Mouse (Mus musculus) adrenal gland (tissue): ENCODE results near the gene Nfkbib.

ENCODE experiments used
- intact Hi-C: fragments of 180-260 bp; cut with DNase I; formaldehyde crosslinking; loops from one replicate; pipeline ENCODE4 v1.15.1; 2025

The Nfkbib gene

DNA sequence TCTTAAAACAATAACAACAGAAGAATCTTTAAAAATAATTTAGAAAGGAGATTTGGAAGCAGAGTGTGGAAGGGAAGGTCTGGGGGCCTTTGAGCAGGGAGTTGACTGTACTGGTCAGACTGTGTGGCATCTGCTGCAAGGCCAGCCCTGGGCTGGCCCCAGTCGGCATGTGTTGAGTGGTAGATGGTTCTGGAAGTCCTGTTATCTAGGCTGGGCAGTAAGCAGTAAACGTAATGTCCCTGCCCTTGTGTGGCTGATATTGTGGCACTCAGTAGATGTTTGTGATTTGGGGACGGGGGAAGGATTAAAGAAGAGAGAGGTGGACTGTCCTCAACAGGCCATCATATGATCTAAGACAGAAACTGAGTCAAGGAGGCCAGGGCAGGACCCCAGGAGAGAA, 3.0 kb upstream of the Nfkbib start:
- intact Hi-C loops = no loop called here

- intact Hi-C loops = no loop called here
Observed at GRCm38 (mm10) chr7:28769414-28769958, 2.2 kb upstream of the Nfkbib start.

DNA sequence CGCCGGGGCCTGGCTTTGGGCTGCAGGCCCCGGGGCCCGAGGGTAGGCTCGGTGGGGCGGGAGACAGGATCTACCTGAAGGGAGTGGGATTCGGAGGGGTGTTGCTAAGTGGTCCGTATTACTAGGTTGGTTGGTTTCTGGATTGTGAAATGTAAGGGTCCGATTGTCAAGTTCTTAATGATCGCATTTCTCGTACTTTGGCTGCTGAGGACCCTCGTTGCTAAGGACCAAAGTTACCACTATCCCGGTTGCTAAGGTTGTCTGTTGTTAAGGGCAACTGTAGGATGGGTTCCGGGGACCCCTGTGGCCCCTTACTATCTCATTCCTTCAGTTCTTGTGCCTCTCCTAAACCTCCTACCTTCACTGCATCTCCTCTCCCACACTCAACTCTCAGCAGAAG, 402 bp downstream of the Nfkbib start:
- intact Hi-C loops = no loop called here

DNA sequence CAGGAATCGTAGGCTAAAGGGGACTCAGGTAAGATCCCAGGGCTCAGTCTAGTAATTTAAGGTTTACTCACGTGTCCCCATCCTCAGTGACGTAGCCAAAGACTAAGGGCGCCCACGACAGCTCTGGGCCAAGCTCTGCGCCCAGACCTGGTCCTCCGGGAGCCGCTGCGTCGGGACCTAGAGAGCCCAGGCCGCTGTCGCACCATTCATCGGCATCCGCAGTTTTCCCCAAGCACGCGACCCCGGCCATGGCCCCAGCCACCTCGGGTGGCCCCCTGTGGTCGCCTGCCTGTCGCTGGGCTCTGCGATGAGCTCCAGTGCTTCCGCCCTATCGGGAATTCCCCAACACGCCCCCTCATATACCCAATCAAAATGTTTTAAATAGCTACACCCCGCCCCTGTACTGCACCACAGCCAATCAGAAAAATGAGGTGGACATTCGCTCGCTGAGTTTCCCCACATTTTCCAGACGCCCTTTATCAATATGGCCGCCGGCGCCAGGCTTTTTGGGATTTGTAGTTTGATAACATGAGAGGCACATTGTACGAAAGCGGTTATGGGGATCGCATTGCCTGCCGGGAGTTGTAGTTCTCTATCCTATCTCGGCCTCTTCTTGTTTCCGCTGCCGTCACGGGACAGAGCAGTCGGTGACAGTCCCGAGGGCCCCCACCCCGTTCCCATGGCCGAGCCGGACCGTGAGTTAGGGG, 986 bp downstream of the Nfkbib start, which contains the start of gene Sirt2:
Gene Sirt2 (plus strand): TSS at position 563 of the 707 bp plus-strand sequence.
- intact Hi-C loops = no loop called here

- intact Hi-C loops = no loop called here
Observed at GRCm38 (mm10) chr7:28765211-28765610, 2.1 kb downstream of the Nfkbib start.

GRCm38 (mm10) chr7:28761907-28762306, 5.4 kb downstream of the Nfkbib start:
- intact Hi-C loops = no loop called here

GRCm38 (mm10) chr7:28758623-28759022, 8.7 kb downstream of the Nfkbib start:
- intact Hi-C loops = no loop called here

- intact Hi-C loops = no loop called here
Observed at GRCm38 (mm10) chr7:28756079-28756478, 11.2 kb downstream of the Nfkbib start, which contains the start of gene Ccer2. Gene Ccer2 (plus strand): TSS chr7:28756174.

- intact Hi-C loops = no loop called here
Observed at GRCm38 (mm10) chr7:28749935-28750334, 17.4 kb downstream of the Nfkbib start.

- intact Hi-C loops = no loop called here
Observed at GRCm38 (mm10) chr7:28741709-28742438, 25.4 kb downstream of the Nfkbib start, which contains the start of the genes Mrps12 and Sars2. Gene Mrps12 (minus strand): TSS chr7:28741820. Gene Sars2 (plus strand): TSS chr7:28741992.

DNA sequence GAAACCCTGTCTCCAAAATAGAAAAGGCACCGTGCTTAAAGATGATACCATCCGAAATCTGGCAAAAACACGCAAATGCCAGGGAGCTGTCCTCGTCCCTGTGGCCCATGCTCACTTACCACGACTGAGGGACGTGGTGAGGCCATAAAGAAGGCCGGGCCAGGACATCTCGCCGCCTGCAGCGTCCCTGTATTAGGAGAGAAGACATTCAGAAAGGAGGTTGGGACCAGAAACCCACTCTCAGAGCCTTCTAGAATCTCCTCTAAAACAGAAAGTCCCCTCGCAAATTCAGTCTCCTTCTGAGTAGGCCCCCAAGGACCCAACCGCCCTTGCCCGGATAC, 26.0 kb downstream of the Nfkbib start:
- intact Hi-C loops = no loop called here

DNA sequence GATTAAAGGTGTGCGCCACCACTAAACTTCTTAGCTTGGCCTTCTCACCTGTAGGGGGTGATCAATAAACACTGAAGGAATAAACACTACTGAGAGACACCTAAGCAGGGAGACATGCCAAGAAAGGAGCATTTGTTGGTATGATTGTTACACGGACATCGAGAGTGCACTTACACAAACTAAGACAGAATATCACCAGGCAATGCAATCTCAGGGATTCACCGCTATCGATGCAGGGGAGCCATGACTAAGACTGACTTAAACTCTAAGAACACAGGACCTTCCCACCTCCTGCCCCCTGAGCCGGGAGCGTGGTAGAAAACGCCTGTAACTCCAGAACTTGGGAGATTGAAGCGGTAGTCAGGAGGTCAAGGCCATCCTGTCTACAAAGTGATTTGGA, 26.4 kb downstream of the Nfkbib start:
- intact Hi-C loops = no loop called here

DNA sequence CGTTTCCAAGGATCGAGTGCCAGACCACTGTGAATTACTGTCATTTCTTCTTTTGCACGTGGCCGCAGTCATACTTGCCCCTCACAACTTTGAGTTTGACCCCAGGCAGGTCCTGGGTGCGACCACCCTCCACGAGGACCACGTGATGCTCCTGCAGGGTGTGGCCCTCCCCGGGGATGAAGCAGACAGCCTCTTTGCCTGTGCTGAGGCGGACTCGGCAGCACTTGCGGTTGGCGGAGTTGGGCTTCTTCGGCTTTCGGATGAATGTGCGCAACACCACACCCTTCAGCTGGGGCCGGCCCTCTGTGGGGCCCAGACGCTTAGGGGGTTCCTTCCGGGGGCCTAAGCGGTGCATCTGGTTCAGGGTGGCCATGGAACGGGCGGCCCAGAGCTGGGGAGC, 27.5 kb downstream of the Nfkbib start:
- intact Hi-C loops = no loop called here

DNA sequence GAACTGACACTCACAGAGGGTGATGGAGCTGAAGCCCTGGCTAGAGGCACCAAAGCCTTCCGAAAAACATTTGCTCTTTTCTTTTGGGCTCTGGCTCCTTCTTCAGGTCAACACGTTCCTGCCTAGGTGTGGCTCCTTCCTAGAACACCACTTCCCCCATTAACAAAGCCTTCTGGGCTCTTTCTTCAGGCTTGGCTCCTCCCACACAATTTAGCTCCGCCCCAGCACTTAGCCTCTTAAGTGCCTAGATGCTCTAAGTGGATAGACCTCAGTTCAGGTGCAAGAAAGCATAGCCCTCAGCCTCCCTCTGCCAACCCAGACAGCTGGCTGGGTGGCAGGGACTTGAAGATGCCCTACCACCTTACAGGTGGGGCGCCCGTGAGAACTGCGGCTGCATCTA, 31.6 kb downstream of the Nfkbib start:
- intact Hi-C loops = no loop called here

DNA sequence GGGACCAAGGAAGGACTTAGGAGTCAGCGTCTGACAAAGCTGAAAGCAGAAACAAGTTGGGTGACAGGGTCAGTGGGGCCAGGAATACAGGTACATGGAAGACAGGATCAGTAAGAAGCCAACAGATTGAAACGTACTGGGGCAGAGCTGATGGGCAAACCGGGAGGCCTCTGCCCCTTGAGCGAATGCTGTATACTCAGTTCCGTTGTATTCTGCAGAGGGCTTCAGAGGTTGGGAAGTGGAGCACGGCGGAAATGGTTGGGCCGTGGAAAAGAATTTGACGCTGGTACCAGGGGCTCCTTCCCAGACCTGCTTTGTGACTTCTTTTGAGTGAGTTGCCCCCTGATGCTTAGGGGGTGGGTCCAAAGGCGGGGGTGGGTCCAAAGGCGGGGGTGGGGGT, 34.1 kb downstream of the Nfkbib start:
- intact Hi-C loops = no loop called here

DNA sequence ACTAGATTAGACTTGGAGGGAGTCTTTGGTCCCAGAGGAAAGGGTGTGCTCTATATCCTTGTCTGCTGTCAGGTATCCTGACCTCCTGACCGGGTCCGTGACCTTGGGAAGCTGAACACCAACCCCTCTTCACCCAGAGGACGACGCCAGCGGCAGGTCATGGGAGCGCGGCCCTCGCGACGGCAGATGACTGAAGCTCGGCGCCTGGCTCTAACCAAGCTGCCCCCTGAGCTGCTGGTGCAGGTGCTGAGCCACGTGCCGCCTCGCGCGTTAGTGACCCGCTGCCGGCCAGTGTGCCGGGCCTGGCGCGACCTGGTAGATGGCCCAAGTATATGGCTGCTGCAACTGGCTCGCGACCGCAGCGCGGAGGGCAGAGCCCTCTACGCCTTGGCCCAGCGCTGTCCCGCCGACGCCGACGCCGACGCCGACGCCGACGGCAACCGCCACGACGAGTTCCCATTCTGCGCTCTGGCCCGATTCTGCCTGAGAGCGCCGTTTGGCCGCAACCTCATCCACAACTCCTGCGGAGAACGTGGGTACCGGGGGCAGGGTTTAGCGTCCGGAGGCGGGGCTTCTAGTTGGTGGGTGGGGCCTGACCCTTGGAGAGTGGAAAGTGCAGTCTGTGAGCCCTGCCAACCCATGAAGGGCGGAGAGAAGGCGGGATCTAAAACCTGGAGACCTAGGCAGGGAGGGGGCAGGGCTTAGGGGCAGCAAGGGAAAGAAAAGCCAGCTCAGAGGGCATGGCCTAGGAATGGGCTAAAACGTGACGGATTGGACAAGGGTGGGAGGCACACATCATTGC, 34.8 kb downstream of the Nfkbib start:
- intact Hi-C loops = no loop called here

DNA sequence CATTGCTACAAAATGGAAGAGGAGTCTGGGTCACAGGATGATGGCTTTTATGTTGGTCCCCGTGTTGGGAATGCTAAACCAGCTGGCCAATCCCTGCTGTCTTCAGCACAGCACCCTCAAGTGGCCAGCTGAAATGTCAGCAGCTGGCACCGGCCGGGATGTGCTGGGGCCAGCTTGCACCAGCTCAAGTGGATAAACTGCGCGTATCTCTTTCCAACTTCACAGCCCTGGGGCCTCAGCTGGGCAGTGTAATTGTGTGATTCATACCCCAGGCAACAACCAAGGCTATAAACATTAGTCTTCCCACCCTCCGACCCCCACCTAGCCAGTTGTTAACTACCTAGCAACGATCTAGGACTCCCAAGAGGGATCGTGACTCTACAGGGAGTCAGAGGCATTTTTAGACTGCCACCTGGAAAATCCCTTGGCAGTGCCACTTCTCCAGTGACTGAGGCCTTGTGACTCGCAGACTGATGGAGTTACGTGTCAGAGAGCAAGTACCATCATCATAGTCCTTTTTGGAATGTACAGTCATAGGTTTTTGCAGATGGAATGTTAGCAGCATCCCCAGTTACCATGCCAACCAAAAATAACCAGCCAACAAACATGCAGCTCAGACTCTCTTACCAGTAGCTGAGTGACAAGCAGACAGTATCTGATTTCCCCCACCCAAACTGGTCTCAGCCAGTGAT, 39.5 kb downstream of the Nfkbib start:
- intact Hi-C loops = loop anchor here (2.0 to 5.0 kb wide), 2 partner anchors 125 to 280 kb away; no protein-coding TSS in a partner anchor

DNA sequence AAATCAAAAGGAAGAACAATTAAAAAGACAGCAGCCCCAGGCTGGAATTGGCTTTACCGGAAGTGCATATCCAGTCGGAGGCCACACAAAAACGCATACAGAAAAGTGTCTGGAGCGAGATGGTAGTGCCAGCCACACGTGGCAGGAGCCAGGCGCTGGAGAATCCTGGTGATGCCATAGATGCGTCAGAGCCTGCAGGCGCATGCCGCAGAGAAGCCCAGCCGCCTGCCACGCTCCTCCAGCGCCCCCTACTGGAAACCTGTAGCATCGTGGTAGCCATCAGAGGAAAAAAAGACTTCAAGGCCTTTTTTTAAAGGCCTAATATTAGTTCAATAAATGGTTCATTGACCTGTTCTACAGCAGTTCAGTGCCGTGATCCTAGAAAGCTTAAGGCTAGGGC, 40.7 kb downstream of the Nfkbib start:
- intact Hi-C loops = loop anchor here (2.0 to 5.0 kb wide), 2 partner anchors 124 to 279 kb away; no protein-coding TSS in a partner anchor

- intact Hi-C loops = loop anchor here (5.0 kb wide), 1 partner anchor 277 kb away; no protein-coding TSS in a partner anchor
Observed at GRCm38 (mm10) chr7:28724613-28725012, 42.7 kb downstream of the Nfkbib start.

DNA sequence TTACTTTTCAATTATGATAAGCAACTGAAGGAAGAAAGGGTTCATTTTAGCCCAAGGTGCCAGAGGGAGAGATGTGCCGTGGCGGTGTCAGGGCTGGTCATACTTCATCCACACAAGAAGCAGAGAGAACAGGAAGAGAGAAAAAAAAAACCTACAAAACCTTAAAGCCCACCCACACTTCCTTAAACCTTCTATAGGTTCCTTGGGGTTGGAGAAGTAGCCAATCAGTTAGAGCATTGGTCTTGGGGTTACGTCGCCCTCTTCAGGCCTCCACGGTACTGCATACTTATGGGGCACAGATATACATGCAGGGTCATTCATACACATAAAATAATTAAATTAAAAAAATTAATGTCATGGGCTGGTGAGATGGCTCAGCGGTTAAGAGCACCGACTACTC, 45.2 kb downstream of the Nfkbib start:
- intact Hi-C loops = no loop called here
